Comparison of ENCODE assay signal across 11 mouse cellular contexts in genomic region chr1:158894441-158894840, GRCm38 (mm10).
"Had no signal": no experiment of that assay in that cellular context is flagged by ENCODE, and none has a peak within 500 bp of the region (broad histone marks: within the 10 kb centered on the region; RNA-seq: fewer than 3 reads in every experiment).

No protein-coding gene starts in this region.

- DNase-seq: gastrocnemius, postnatal 36 days; heart, adult 18-20 months; heart, postnatal 10 days; heart, postnatal 4 days; kidney, adult 18-20 months; kidney, adult 9 months; kidney, postnatal 10 days; kidney, postnatal 25 days; kidney, postnatal 4 days; liver; liver, embryonic 13.5 days had no signal
